Mouse (Mus musculus) liver, embryonic 13.5 days (tissue): ENCODE data around the gene Grn. TPM values are rescaled to one million over a fixed set of nuclear protein-coding genes. Genes with fewer than 3 reads are reported as not detected.

Experiments
- ATAC-seq: fragments of 200-750 bp; cut with Nextera tagmentation; 2 replicates; pipeline ENCODE4 v1.8.0; 2017; ENCODE audit warnings: low read depth, mild to moderate bottlenecking, moderate number of reproducible peaks, moderate library complexity
- DNase-seq: peaks from one replicate; pipeline ENCODE4 v3.0.0; 2022
- H3K27ac ChIP-seq: fragments of 300-500 bp; sonication (generic); 2 replicates; pipeline ENCODE4 v1.5.1; 2015; ENCODE audit warnings: moderate library complexity, mild to moderate bottlenecking, inconsistent platforms
- H3K27me3 ChIP-seq: fragments of 300-500 bp; sonication (generic); 2 replicates; pipeline ENCODE4 v1.6.1; 2015; ENCODE audit warnings: mild to moderate bottlenecking, inconsistent platforms
- H3K36me3 ChIP-seq: fragments of 300-500 bp; sonication (generic); 2 replicates; pipeline ENCODE4 v1.6.1; 2015; ENCODE audit warnings: mild to moderate bottlenecking, inconsistent platforms
- H3K4me1 ChIP-seq: fragments of 300-500 bp; sonication (generic); replicated peaks from 2 replicates; pipeline ENCODE4 v1.6.1; 2015; ENCODE audit warnings: inconsistent platforms
- H3K4me2 ChIP-seq: fragments of 300-500 bp; sonication (generic); 2 replicates; pipeline ENCODE4 v1.6.1; 2015; ENCODE audit warnings: inconsistent platforms, mild to moderate bottlenecking, moderate library complexity
- H3K4me3 ChIP-seq: fragments of 300-500 bp; sonication (generic); replicated peaks from 2 replicates; pipeline ENCODE4 v1.5.1; 2015; ENCODE audit warnings: mild to moderate bottlenecking, inconsistent platforms
- H3K9ac ChIP-seq: fragments of 300-500 bp; sonication (generic); 2 replicates; pipeline ENCODE4 v1.6.1; 2015; ENCODE audit warnings: mild to moderate bottlenecking, inconsistent platforms
- H3K9me3 ChIP-seq: fragments of 300-500 bp; sonication (generic); replicated peaks from 2 replicates; pipeline ENCODE4 v1.6.1; 2016; ENCODE audit warnings: inconsistent platforms
- WGBS: fragments of 180-500 bp; shearing (Covaris S2); methylation state at CpG from one replicate; pipeline ENCODE4 v1.1.7; 2015; ENCODE audit not compliant: insufficient replicate concordance; 5-methylcytosine and 5-hydroxymethylcytosine counted together
- polyA plus RNA-seq: library from polyadenylated mRNA; unstranded; fragments of >200 nt; fragmentation: Nextera tagmentation; extraction: Ambion mirVana; gene quantifications from 2 replicates; pipeline ENCODE4 v1.2.1, GENCODE M21; 2015

Gene Grn
- polyA plus RNA-seq, 1 experiment from 2014 or later, result 59.5 TPM

- H3K9me3 ChIP-seq, result no peaks in the 10 kb centered on the region
- ATAC-seq (no peak), DNase-seq (no peak)
- H3K36me3 ChIP-seq, result no peaks in the 10 kb centered on the region
- peaks cover 29% of the 10 kb centered on the region for H3K4me1 ChIP-seq
- no peak overlapping the region for H3K9ac ChIP-seq
- peaks cover 81% of the 10 kb centered on the region for H3K27me3 ChIP-seq
- 31% methylated on average over 7 of the region's 7 CpGs for WGBS
- peak overlapping the region; percentile 65; the same call in 1 of the 2 replicates for H3K4me3 ChIP-seq
- peak overlapping the region; percentile 53; the same call in 1 of the 2 replicates for H3K27ac ChIP-seq
- peak overlapping the region; percentile 85 for H3K4me2 ChIP-seq
These were observed 15.8 kb downstream of the Grn start for GRCm38 (mm10) chr11:102445891-102446361.

GRCm38 (mm10) chr11:102446581-102447461, 16.7 kb downstream of the Grn start:
- DNase-seq (no peak), ATAC-seq (no peak; the same call in 1 of the 2 replicates)
- H3K36me3 ChIP-seq, result no peaks in the 10 kb centered on the region
- peak overlapping the region; percentile 85 for H3K4me2 ChIP-seq
- peak overlapping the region; percentile 65 for H3K4me3 ChIP-seq
- no peaks in the 10 kb centered on the region for H3K9me3 ChIP-seq
- H3K27me3 ChIP-seq, result peaks cover 88% of the 10 kb centered on the region
- H3K27ac ChIP-seq, result peak overlapping the region; percentile 53
- peaks cover 29% of the 10 kb centered on the region for H3K4me1 ChIP-seq
- peak overlapping the region; percentile 72 for H3K9ac ChIP-seq
- WGBS, result 2% methylated on average over 48 of the region's 49 CpGs

- Histone ChIP-seq H3K4me2 (peak within 1 kb of the TSS; percentile 85), H3K4me3 (peak within 1 kb of the TSS; percentile 65), H3K9me3 (no peaks in the 10 kb centered on the region), H3K27ac (peak within 1 kb of the TSS; percentile 53), H3K36me3 (no peaks in the 10 kb centered on the region), H3K4me1 (peaks cover 29% of the 10 kb centered on the region), H3K9ac (peak within 1 kb of the TSS; percentile 72), H3K27me3 (peaks cover 90% of the 10 kb centered on the region)
- ATAC-seq (peak; percentile 74), DNase-seq (peak; percentile 48)
- WGBS, result under 1% methylated on average over 40 of the region's 40 CpGs
These were observed 17.4 kb downstream of the Grn start, which contains the start of gene Fam171a2 for GRCm38 (mm10) chr11:102447497-102447896. Gene Fam171a2 (minus strand): TSS chr11:102447682.

GRCm38 (mm10) chr11:102448327-102448726, 18.2 kb downstream of the Grn start:
- H3K27me3 ChIP-seq, result peaks cover 92% of the 10 kb centered on the region
- 18% methylated on average over 8 of the region's 8 CpGs for WGBS
- ATAC-seq (no peak), DNase-seq (no peak)
- peaks cover 29% of the 10 kb centered on the region for H3K4me1 ChIP-seq
- no peak overlapping the region for H3K27ac ChIP-seq
- no peak overlapping the region for H3K4me2 ChIP-seq
- H3K4me3 ChIP-seq, result no peak overlapping the region
- no peaks in the 10 kb centered on the region for H3K9me3 ChIP-seq
- H3K36me3 ChIP-seq, result no peaks in the 10 kb centered on the region
- H3K9ac ChIP-seq, result no peak overlapping the region

GRCm38 (mm10) chr11:102449043-102450008, 19.2 kb downstream of the Grn start:
- no peaks in the 10 kb centered on the region for H3K9me3 ChIP-seq
- no peaks in the 10 kb centered on the region for H3K36me3 ChIP-seq
- no peak for ATAC-seq
- H3K27ac ChIP-seq, result no peak overlapping the region
- peaks cover 29% of the 10 kb centered on the region for H3K4me1 ChIP-seq
- H3K4me3 ChIP-seq, result no peak overlapping the region
- H3K4me2 ChIP-seq, result no peak overlapping the region
- no peak overlapping the region for H3K9ac ChIP-seq
- H3K27me3 ChIP-seq, result peaks cover 85% of the 10 kb centered on the region
- DNase-seq, result no peak
- 43% methylated on average over 17 of the region's 17 CpGs for WGBS

GRCm38 (mm10) chr11:102453131-102453530, 23.0 kb downstream of the Grn start:
- Histone ChIP-seq H3K4me1 (peaks cover 28% of the 10 kb centered on the region), H3K9me3 (no peaks in the 10 kb centered on the region), H3K4me2 (no peak overlapping the region), H3K4me3 (no peak overlapping the region), H3K27me3 (peaks cover 56% of the 10 kb centered on the region), H3K27ac (no peak overlapping the region), H3K36me3 (no peaks in the 10 kb centered on the region), H3K9ac (no peak overlapping the region)
- 41% methylated on average over 10 of the region's 10 CpGs for WGBS
- ATAC-seq, result no peak
- no peak for DNase-seq

GRCm38 (mm10) chr11:102455740-102456396, 25.8 kb downstream of the Grn start:
- Histone ChIP-seq H3K9ac (peak overlapping the region; percentile 43; the same call in 1 of the 2 replicates), H3K36me3 (no peaks in the 10 kb centered on the region), H3K9me3 (no peaks in the 10 kb centered on the region), H3K4me1 (peaks cover 36% of the 10 kb centered on the region), H3K27ac (no peak overlapping the region), H3K4me2 (peak overlapping the region; percentile 78), H3K4me3 (peak overlapping the region; percentile 54), H3K27me3 (peaks cover 29% of the 10 kb centered on the region)
- peak; percentile 62 for DNase-seq
- ATAC-seq, result peak; percentile 84
- WGBS, result 13% methylated on average over 40 of the region's 40 CpGs

GRCm38 (mm10) chr11:102460541-102460940, 30.4 kb downstream of the Grn start:
- ATAC-seq (peak; percentile 67), DNase-seq (peak; percentile 37)
- H3K4me2 ChIP-seq, result peak overlapping the region; percentile 20
- no peaks in the 10 kb centered on the region for H3K9me3 ChIP-seq
- no peaks in the 10 kb centered on the region for H3K36me3 ChIP-seq
- H3K4me3 ChIP-seq, result no peak overlapping the region
- H3K9ac ChIP-seq, result no peak overlapping the region
- WGBS, result 42% methylated on average over 16 of the region's 16 CpGs
- H3K4me1 ChIP-seq, result peaks cover 51% of the 10 kb centered on the region
- H3K27ac ChIP-seq, result no peak overlapping the region
- H3K27me3 ChIP-seq, result peaks cover 9% of the 10 kb centered on the region; the same call in 1 of the 2 replicates

GRCm38 (mm10) chr11:102461764-102462163, 31.6 kb downstream of the Grn start:
- no peak for DNase-seq
- no peak overlapping the region for H3K4me2 ChIP-seq
- H3K27me3 ChIP-seq, result peaks cover 10% of the 10 kb centered on the region; the same call in 1 of the 2 replicates
- no peak overlapping the region for H3K4me3 ChIP-seq
- peaks cover 50% of the 10 kb centered on the region for H3K4me1 ChIP-seq
- ATAC-seq, result no peak
- WGBS, result 59% methylated on average over 3 of the region's 3 CpGs
- no peak overlapping the region for H3K9ac ChIP-seq
- no peaks in the 10 kb centered on the region for H3K9me3 ChIP-seq
- H3K36me3 ChIP-seq, result no peaks in the 10 kb centered on the region
- no peak overlapping the region for H3K27ac ChIP-seq

- 0 out of 2 replicates have a peak, but pooled peaks cover 2% of the 10 kb centered on the region for H3K27me3 ChIP-seq
These were observed 34.8 kb downstream of the Grn start for GRCm38 (mm10) chr11:102464901-102465300.

More at GRCm38 (mm10) chr11:102464901-102465300, 34.8 kb downstream of the Grn start:
- H3K4me1 ChIP-seq, result peaks cover 76% of the 10 kb centered on the region
- H3K4me2 ChIP-seq, result no peak overlapping the region
- WGBS, result 87% methylated on average over 6 of the region's 6 CpGs
- ATAC-seq (no peak), DNase-seq (no peak)
- H3K27ac ChIP-seq, result no peak overlapping the region
- no peak overlapping the region for H3K9ac ChIP-seq
- no peaks in the 10 kb centered on the region for H3K36me3 ChIP-seq
- no peaks in the 10 kb centered on the region for H3K9me3 ChIP-seq
- no peak overlapping the region for H3K4me3 ChIP-seq
